Mouse (Mus musculus): Measurements from ENCODE around the gene Lrcol1. TPM values are rescaled to one million over a fixed set of nuclear protein-coding genes. Genes with fewer than 3 reads are reported as not detected.
A peak's percentile ranks its signal among the peaks of the same experiment; 100 is the strongest.

Lrcol1 gene
- total RNA-seq (2021) = not detected

DNA sequence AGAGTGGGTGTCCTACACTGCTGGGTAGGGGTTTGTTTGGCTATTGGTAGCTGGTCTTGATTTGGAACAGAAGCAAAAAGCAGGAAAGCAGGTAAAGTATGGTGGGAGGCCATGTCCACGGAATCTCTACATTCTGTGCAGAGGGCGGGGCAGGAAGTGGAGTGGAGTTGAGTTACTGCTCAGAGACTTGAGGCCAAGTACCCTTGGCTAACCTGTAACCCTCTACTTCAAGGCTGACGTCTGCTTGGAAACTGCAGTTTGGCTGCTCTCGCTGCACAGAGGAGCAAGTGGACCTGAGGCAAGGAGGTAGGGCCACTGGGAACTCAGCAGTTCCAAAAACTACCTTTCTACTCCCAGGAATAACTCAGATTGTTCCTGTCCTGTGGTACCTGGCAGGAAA lies at the start of gene Lrcol1:
Gene Lrcol1, plus strand, starts transcription at position 207 of the 400 bp plus-strand sequence.
- no peak for DNase-seq (ENCODE audit: extremely low spot score in 1 of 2, low spot score in 1 of 2)

DNA sequence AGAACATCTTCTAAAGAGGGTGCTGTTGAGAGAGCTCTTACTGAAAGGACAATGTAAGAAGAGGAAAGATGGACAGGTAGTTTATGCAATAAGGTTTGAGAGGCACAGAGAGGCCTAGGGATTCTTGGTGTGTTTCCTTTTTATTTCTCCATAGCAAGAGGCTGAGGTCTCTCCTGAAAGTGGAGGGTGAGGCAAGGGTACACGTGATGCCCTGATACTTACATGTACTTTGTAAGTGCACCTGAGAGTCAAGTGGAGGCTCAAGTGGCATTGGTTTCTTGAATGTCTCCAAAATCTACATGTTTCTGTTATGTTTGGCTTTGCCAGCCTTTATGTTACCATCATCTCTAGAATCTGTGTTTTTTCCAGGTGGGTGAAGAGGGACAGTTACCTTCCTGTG lies 47.9 kb upstream of the Lrcol1 start:
- DNase-seq (ENCODE audit: extremely low spot score in 1 of 2, low spot score in 1 of 2) = no peak

DNA sequence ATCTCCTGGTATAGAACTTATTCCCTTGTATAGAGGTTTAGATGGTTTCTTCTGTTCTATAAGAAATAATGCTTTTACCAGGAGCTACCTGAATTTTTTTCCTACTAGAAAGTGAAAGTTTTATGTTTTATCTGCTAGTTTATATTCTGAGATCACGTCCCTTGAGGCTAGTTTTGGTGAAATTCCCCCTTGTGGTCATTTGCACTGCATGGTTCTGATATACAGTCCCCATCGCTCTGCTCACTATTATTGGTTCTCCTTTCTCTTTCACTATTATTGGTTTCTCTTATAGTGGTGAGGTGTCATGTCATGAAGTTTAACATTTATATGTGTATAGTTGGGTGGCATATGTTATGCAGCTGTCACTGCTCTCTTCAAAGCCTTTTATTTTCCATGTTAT lies 43.9 kb upstream of the Lrcol1 start:
- DNase-seq (ENCODE audit: extremely low spot score in 1 of 2, low spot score in 1 of 2) = no peak

DNA sequence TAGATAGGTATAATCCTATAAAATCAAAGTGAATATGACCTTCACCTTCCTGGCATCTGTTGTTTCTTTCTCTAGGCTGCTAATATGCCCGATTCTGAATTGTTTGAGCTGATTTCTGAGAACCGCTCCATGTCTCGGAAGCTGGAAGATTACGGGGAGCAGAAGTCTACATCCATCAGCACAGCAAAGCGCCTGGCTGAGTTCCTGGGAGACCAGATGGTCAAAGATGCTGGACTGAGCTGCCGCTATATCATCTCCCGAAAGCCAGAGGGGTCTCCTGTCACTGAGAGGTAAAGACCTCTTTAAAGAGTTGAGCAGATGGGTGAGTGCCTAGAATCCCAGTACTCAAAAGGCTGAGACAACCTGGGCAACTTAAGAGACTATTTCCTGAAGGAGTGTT lies 35.7 kb upstream of the Lrcol1 start:
- DNase-seq (ENCODE audit: extremely low spot score in 1 of 2, low spot score in 1 of 2) = no peak

DNA sequence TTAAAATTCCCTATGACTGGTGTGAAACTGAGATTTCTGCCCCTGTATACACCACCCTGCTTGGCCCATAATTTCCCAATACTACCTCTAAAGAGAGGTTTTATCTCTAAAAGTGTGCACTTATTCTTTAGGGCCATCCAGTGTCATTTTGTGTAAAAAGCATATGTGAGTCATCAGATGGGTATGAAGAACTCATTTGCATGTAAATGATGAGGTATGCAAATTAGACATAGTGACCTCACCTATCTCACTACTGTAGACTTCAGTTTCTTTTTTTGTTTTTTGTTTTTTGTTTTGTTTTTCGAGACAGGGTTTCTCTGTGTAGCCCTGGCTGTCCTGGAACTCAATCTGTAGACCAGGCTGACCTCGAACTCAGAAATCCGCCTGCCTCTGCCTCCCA lies 31.4 kb upstream of the Lrcol1 start:
- DNase-seq (ENCODE audit: extremely low spot score in 1 of 2, low spot score in 1 of 2) = no peak

DNA sequence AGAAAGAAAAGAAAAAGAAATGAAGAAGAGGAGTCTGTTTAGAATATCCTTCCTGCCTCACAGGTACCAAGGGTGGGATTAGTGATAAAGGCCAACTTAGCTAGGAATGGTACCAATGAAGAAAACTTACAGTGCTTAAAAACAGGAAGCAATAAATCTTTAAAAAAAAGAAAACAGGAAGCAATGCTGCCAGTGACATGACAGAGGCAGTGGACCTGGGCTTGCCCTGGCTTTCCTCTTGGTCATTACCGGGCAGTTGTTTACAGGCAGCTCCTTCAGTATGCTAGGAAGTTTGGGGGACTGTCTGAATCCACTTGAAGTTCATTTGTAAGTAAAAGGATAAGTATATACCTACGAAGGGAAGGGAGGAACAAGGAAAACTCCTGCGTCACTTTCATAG lies 14.0 kb upstream of the Lrcol1 start:
- no peak for DNase-seq (ENCODE audit: extremely low spot score in 1 of 2, low spot score in 1 of 2)

DNA sequence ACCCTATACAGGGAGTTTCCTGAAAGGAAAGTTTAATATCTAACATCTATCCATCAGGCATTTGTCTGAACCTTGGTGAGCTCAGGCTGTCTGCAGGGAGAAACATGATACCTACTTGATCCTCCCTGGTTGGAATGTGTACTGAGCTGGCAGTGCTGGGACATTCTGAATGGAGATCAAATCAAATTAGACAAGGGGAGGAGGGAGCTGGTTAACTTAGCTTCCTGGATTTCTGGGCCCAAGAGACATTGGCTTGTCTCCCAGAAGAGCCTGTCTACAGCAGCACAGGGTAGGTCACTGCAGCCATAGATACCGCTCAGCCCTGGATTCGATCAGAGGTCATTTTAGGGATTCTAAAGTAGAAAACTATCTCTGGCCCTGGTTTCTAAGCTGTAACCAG lies 5.7 kb upstream of the Lrcol1 start:
- no peak for DNase-seq (ENCODE audit: extremely low spot score in 1 of 2, low spot score in 1 of 2)

DNA sequence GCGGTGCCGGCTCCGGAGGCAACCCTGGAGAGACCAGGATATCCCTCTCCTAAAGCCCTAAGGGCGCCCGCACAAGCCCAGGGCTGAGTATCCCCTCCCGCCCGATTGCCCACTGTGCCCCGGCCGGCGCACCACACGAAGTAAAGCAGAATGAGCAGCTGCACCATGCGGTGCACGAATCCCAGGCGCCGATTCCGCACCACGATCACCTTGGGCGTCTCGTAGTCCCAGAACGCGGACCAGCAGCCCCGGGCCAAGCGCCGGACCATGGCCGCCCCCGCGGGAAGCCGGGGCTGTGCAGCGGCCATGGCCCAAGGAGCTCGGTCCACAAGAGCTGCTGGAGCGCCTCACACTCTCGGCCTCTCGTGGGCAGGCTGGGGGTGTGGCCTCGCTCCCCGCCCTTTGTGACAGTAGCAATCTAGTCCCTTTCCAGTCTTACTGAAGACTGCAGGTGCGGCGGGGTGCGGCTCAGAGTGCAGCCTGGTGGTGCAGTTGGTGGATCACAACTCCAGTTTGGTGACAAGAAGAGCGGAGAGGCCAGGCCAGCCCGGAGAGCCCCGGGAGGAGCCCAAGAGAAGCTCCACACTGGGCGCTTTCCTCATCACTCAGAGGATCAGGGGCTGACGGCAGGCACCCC lies 1.8 kb upstream of the Lrcol1 start, which contains the start of gene P2rx2:
Gene P2rx2, minus strand, starts transcription at position 565 of the 637 bp plus-strand sequence.
- no peak for DNase-seq (ENCODE audit: extremely low spot score in 1 of 2, low spot score in 1 of 2)

DNA sequence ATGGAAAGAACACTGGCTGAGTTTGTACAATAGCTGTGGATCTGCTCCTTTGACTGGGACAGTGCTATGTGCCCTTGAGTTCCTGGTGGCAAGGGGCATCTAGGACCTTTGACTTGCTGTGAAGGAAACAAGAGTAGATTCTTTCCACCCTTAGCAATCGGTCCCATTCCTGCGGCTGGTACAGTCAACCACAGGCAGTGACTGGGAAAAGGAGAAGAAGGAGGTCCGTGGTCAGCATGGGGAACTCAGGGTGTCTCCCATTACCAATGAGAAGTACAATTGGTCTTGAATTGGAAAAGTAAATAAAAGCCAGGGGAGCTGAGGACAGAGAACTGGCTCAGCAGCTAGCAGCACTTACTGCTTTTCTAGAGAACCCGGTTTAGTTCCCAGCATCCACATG lies 1.0 kb downstream of the Lrcol1 start:
- no peak for DNase-seq (ENCODE audit: extremely low spot score in 1 of 2, low spot score in 1 of 2)

DNA sequence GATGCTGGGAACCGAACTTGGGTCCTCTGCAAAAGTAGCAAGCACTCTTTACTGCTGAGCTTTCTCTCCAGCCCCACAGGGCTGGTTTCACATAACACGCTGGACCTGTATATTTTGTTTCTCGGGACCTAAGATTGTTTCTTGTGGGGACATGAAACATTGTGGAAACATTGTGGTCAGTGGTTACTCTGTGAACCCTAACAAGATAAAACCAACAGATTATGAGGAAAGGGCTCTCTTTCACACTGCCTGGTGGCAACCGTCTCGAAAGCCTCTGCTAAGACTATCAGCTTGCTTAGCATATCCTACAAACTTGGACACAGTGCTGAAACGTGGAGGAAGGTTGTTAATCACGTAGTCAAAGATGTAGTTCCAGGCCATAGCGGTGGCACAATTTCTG lies 2.5 kb downstream of the Lrcol1 start:
- no peak for DNase-seq (ENCODE audit: extremely low spot score in 1 of 2, low spot score in 1 of 2)

DNA sequence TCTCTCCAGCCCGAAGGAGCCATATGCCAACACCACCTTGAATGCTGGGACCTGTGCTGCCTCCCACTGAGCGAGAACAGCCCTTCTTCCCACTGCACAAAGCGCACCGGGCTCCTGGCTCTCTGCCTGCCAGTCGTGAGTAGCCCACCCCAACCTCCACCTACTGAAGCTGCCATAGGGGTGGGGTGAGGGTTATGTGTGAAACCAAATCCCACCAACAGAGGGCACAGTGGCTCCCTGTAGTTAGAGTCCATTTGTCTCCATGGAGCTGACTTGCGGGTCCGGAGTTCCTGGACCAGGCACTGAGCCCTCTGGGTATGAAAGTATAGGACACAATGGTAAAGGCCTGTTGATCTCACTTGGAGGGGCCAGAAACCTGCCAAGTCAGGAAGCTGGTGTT lies 10.2 kb downstream of the Lrcol1 start:
- peak in 1 of 2 experiments; percentile 60 for DNase-seq (ENCODE audit: extremely low spot score in 1 of 2, low spot score in 1 of 2)

DNA sequence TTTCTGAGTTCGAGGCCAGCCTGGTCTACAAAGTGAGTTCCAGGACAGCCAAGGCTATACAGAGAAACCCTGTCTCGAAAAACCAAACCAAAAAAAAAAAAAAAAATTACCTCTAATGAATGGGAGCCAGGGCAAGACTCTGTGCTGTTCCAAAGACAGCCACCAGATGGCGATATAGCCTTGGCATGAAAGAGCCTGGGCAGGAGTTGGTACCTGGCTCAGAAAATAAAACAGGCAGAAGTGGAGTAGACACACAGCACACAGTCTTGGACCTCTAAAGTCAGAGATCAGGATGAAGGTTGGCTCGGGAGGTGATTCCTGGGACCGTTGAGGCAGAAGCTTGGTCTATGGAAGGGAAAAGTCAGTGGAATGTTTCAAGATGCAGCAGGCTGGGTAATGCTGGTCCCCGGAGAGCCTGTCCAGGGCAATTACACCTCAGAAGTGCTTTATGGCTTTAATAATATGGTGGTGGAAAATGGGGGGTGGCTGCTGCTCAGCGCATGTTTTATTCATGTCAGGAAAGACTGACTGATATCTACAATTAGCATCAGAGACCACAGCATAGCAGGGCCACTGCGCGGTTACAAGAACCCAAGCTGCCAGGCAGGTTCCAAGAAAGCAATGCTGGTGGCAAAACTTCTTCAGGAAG lies 13.1 kb downstream of the Lrcol1 start:
- peak; percentile 83 to 97 for DNase-seq (ENCODE audit: extremely low spot score in 1 of 2, low spot score in 1 of 2)

DNA sequence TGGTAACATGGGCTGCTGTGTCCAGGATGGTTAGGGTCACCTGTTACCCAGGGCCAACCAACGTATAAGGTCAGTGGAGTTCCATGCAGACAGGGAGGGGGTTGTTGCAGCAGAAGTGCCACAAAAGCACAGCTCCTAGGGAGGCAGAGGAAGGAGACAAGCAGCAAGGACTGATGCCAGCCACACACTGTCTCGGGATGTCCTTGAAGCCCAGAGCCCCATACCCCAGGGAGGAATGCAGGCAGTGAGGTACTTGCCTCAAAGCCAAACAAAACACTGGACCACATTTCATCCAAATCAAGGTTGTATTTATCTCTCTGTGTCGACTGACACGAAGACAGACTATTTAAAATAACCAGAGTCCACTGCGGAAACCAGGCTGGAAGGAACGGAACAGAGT lies 16.9 kb downstream of the Lrcol1 start:
- DNase-seq (ENCODE audit: extremely low spot score in 1 of 2, low spot score in 1 of 2) = no peak

DNA sequence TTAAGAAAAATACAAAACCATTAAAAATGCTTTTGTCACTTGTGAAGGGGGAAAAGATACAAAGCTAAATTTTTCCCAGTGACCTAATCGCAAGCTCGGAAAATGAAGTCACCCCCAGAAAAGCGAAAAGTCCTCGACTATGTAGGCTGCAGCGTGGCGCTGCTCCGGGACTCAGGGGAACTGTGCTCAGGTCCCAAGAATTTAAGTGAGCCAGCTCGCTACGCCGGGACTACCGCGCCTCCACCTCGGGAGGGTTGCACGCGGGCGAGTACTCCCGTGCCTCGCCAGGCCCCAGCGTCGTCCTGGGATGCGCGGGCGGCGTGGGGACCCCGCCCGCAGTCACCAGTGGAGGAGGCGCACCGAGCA lies 18.3 kb downstream of the Lrcol1 start:
- DNase-seq (ENCODE audit: extremely low spot score in 1 of 2, low spot score in 1 of 2) = no peak

DNA sequence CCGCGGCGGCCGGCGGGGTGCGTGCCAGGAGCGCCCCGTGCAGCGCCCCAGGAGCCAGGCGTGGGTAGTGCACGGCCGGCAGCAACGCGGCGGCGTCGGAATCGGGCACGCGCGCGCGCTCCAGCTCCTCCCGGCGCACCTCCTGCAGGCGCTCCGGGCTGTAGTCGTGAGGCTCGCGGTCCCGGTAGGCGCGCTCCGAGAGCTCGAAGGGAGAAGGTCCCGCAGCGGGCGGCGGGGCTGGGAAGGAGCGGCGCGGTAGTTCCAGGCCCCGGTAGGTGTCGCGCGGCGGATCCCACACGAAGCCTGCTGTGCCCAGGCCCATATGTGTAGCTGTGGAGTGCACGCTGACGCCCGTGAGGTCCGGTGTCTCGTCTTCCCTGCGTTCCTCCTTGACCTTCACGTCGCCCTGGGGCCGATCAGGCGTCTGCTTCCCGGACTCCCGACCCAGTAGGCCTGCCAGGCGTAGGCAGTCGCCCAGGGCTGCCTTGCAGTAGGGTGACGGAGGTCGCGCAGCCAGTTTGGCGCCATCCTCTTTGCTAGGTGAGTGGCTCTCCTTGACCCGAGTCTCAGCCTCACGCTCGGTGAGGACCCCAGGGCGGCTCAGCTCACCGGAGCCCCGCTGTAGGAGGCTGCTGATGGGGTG lies 18.8 kb downstream of the Lrcol1 start:
- DNase-seq (ENCODE audit: extremely low spot score in 1 of 2, low spot score in 1 of 2) = peak; percentile 61 to 66

DNA sequence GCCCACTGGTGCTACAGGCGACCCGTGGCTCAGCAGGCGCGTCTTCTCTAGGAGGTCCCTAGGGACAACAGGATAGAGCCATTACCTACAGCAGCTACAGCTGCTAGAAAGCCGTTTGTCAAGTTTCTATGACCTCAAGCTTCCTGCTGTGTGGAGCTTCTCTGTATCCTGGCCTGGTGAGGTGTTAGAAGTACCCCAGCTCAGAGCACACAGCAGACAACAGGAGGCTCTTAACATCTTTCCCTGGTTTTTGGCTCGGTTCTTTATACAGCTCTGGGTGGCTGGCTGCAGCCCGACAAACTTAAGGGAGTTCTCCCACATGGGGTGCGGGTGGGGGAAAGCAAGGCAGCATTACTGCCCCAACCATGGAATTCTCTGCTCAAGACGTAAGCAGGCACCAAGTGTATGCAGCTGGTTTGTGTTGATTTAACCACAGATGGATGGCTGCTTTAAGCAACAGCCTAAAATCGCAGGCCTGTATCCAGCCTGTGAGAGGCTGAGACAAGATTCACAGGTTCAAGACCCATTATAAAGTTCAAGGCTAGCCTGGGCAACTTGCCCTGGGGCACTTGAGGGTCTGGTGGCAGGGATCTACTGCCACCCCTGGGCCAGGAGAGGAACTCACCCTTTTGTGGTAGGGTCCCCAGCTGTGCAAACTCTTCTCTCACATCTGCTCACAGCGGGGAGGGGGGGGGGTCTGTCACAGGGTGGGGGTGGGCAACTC lies 19.5 kb downstream of the Lrcol1 start:
- DNase-seq (ENCODE audit: extremely low spot score in 1 of 2, low spot score in 1 of 2) = no peak

DNA sequence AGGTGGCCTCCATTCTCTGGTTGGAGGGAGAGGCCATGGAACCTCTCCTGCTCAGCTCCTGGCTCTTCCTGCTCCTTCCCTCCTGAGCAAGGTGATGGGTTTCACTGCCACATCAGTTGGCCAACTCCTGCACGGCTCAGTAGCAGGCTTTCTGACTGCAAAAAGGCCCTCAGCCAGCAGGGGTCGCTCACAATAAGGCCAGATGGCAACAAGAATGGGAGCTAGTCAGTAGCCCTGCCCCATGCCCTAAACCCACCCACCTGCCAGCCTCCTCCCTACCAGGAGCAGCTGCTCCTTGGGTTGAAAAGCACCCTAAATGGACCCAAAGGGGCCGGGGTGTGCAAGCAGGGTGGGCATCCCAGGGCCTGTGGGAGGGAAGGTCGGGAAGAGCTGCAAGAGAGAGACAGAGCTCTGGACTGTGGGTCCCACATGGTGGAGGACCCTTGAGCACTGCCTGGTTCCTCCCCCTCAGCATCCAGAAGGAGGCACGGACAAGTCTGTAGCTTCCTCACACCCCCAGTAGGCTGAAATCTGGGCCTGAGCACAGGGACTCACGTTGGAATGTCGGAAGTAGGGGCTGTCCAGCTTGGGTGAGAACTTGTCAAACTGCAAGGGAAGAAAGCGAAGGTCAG lies 32.4 kb downstream of the Lrcol1 start:
- DNase-seq (ENCODE audit: extremely low spot score in 1 of 2, low spot score in 1 of 2) = peak; percentile 69 to 92

DNA sequence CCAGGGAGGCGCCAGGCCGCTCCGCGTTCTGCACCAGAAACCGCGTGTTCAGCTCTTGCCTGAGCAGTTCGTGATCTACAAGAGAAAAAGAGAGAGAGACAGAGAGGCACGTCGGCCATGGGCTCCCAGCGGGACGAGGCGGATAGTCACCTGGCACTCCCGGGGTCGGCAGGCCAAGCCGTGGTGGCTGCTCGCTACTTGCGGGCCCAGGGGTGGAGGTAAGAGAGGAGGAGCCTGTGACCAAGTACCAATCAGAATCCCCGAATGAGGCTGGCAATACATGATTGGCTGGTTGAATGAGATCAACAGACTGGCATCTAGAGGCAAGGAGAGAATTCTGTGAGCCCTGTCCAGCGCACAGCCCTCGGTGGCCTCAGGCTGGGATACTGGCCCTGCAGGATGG lies 33.7 kb downstream of the Lrcol1 start:
- DNase-seq (ENCODE audit: extremely low spot score in 1 of 2, low spot score in 1 of 2) = peak in 1 of 2 experiments; percentile 46

DNA sequence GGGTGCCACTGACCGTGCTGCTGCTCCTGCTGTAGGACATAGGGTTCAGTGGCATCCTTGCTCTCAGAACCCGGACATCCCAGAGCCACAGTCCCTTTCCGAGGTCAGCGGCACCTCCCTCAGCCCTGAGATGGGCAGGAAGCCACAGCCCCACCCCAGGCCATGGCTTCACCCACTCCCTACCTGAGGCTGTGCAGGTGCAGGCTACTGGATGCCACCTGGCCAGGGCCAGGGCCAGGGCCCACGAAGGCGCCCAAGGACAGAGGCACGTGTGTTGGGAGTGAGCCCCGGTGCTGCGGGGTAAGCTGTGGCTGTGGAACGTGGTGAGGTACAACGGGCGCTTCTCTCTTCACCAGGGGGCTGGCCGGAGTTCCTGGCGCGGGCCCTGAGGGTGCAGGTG lies 34.6 kb downstream of the Lrcol1 start:
- DNase-seq (ENCODE audit: extremely low spot score in 1 of 2, low spot score in 1 of 2) = no peak

DNA sequence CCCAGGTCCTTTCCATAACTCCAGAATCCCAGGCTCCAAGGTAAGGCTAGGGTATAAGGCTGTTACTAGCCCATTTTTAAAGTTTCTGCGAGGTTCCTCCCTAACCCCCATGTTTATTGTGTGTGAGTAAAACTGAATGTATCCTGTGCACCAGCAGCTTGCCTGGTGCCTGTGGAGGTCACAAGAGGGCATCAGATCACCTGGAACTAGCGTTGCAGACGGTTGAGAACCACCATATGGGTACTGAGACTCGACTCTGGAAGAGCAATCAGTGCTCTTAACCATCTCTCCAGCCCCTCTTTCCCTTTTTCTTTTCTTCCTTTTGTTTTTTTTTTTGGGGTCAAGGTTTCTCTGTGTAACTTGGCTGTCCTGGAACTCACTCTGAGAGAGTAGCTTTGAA lies 35.3 kb downstream of the Lrcol1 start:
- no peak for DNase-seq (ENCODE audit: extremely low spot score in 1 of 2, low spot score in 1 of 2)

DNA sequence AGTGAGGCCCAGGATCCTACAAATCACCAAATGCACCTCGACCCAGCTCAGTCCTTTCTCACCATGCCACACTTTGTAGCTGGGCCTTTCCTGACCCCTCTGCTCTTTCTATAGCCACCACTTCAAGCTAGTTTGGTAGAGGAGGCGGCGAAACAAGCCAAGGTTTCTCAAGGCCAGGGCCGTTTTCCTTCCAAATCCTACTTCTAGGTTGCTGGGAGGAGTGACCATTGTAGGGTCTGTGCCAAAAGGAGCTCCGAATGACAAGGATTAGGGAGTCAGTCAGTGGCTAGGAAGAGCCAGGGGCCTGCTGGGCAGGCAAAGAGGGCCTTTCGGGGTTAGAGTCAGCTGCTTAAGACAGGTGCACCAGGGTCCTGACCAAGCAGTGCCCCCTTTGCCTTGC lies 40.0 kb downstream of the Lrcol1 start:
- no peak for DNase-seq (ENCODE audit: extremely low spot score in 1 of 2, low spot score in 1 of 2)
